Mouse (Mus musculus) spleen, postnatal 14 days (tissue): ENCODE data around the gene C87436.

Source experiments
- DNase-seq, 2 experiments: peaks; one replicate each; pipeline ENCODE4 v3.0.0; 2021 to 2022; ENCODE audit warnings: low spot score in 2 of 2

Gene C87436

GRCm38 (mm10) chr6:86438272-86439118 is at the start of gene C87436:
Gene C87436, plus strand, starts transcription at chr6:86438374.
- DNase-seq: peak; percentile 80 to 86

DNA sequence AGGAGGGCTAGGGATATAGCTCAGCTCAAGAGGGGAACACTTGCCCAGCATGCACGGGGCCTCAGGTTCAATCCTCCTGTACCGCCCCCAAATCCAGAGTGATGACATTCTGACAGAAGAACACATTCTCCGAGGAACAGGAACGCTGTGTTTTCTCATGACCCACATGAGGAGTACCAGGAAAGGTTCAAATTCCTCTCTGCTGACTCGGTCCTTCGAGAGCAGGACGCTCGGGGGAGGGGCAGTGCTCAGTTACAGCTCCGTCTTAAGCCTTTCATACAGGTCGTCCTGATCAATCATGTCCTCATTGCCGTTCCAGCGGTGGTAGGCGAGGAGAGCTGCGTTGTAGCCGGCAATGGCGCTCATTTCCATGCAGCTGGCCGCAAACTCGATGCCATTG is 49.7 kb upstream of the C87436 start:
- DNase-seq: no peak

- no peak for DNase-seq
These were observed 46.8 kb upstream of the C87436 start for GRCm38 (mm10) chr6:86391326-86391725.

DNA sequence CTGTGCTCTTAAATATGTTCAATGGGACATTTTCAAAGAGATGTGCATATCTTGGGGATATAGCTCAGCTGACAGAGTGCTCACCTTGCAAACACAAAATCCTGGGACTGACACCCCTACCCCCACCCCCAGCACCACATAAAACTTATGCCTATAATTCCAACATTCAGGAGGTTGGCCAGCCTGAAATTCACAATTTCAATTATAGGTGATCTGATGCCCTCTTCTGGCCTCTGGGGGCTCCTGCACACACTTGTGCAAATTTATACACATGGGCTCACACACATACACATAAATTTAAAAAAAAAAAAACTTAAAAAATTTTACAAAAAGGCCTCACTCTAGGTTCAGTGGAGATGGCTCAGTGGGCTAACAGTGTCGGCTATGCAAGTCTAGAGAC is 45.0 kb upstream of the C87436 start:
- DNase-seq: no peak

DNA sequence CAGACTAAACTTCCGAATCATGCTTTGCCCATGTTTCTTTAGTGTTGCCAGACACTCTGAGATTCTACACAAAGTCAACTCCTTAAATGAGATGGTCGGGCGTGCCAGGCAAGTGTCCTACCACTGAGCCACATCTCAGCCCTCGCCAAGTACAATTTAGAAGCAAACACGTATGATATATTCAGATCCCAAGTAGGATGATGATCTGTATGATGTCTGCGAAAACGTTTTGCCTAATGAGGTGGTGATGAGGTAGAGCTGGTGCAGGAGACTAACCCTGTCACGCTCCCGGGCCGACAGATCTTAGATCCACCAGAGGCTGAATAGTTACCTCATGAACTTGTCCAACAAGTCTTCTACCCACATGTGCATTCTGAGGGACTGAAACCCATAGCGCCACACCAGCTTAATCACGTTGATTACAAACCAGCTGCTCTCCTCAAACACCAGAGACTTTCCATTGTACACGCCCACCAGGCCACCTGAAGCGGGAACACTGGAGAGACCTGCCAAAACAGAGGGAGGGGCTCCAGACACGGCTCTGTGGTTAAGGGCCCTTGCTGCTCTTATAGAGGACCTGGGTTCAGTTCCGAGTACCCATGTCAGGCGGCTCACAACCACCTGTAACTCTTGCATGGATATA is 44.0 kb upstream of the C87436 start:
- DNase-seq: no peak

- no peak for DNase-seq
These were observed 43.2 kb upstream of the C87436 start for GRCm38 (mm10) chr6:86395021-86395420.

- no peak for DNase-seq
These were observed 42.2 kb upstream of the C87436 start for GRCm38 (mm10) chr6:86395969-86396368.

DNA sequence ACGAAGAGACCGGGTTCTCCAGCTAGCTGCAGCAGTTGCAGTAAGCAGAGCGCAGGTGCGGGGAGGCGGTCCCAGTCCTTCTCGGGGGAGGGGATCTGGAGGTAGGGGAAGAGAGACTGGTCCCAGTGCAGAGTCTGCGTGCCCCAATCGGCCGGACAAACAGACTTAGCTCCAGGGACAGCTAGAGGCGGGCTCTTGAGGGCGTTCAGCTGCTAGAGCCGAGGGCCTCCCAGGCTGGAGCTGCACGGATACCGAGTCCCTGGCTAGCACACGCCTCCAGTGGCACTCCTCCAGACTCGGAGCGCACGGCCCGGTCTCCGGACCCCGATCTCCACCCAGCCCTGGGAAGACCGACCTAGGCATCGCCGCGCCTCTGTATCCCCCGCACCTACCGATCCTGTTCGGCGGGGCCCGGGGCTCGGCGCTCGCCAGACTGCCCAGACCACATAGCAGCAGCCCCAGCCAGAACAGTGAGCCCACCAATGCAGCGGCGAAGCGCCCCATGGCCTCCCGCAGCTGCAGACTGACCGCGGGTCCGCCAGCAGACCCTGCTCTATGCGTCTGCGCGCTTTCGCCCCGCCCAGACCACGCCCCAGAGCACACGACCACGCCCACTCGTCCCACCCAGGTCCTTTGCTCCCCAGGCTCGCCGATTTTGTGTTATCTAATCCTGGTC is 41.5 kb upstream of the C87436 start, which contains the start of gene Pcyox1:
Pcyox1 (minus strand) TSS at position 574 of the 676 bp plus-strand sequence.
- peak; percentile 80 for DNase-seq

DNA sequence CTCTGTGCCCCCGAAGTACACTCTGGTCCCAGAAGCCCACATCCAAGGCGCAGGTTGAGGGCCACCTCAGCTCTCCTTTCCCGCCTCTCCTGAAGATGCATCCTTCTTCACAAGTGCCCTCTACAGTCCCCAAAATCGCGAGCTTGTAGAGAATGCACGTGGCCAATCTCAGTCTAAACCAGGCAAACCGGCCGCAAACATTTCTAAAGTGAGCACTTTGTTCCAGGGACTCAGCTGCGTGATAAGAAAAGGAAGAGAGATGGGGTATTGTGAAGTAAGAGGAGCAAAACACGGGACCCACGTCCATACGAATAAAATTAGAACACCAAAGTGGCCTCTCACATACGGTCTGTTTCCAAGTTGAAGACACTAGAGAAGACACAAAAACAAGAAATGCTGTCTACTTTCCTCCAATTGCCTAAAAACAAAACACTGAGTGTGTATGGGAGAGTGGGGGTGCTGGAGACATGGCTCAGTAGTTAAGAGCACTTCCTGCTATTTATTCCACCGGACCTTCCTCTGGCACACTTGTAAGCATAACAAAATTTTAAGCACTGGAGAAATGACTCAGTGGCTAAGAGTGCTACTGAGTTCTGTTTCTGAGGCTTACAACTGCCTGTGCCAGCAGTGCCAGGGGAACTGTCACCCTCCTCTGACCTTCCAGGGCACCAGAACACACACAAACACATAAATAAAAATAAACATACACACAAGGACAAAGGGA is 40.8 kb upstream of the C87436 start:
- DNase-seq: no peak

DNA sequence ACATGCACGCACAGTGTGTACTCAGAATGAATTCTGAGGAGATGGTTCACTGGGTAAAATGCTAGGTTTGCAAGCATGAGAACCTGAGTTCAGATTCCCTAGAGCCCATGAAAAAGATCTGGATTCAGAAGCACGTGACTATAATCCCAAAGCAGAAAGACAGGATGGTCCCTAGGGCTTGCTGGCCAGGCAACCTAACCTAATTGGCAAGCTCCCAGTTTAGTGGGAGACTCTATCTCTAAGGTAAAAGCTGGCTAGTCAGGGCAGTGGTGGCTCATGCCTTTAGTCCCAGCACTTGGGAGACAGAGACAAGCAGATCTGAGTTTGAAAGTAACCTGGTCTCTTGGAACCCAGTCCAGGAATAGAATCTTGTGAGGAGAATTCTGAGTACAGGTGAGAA is 39.2 kb upstream of the C87436 start:
- no peak for DNase-seq

DNA sequence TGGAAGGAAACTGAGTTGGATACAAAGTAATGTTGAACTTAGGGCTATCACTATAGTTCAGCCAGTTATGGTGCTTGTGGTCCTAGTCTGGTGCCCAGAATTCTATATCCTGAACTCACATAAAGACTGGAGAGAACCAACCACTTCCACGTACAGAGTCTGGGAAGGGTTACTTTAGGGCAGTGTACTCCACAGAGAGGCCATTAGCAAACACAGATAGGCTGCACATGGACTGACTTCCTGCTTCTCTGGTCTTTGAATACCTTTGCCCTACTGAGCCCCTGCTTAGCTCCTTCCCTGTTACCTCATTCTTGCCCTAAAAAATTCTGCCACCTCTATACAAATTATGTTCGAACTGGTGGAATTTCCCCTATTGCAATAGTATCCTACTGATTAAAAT is 38.2 kb upstream of the C87436 start:
- DNase-seq: no peak

- DNase-seq: peak; percentile 48 to 70
These were observed 37.2 kb upstream of the C87436 start for GRCm38 (mm10) chr6:86400972-86401371.

GRCm38 (mm10) chr6:86402681-86403607 is 35.2 kb upstream of the C87436 start:
- no peak for DNase-seq

DNA sequence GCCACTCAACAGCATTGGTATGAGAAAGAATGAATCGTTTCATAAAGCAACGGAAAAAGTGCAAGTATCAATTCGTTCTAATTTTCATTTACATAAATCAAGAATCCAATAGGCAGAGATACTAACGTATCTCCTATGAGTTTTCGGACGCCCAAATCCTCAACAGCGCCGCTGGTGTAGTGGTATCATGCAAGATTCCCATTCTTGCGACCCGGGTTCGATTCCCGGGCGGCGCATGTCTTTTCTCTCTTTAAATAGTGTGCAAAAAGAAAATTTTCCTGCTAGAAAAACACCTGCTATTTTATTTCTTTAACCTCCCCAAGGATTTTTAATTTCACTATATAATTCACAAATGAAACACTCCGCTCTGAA is 34.5 kb upstream of the C87436 start:
- DNase-seq: peak; percentile 69 to 77

DNA sequence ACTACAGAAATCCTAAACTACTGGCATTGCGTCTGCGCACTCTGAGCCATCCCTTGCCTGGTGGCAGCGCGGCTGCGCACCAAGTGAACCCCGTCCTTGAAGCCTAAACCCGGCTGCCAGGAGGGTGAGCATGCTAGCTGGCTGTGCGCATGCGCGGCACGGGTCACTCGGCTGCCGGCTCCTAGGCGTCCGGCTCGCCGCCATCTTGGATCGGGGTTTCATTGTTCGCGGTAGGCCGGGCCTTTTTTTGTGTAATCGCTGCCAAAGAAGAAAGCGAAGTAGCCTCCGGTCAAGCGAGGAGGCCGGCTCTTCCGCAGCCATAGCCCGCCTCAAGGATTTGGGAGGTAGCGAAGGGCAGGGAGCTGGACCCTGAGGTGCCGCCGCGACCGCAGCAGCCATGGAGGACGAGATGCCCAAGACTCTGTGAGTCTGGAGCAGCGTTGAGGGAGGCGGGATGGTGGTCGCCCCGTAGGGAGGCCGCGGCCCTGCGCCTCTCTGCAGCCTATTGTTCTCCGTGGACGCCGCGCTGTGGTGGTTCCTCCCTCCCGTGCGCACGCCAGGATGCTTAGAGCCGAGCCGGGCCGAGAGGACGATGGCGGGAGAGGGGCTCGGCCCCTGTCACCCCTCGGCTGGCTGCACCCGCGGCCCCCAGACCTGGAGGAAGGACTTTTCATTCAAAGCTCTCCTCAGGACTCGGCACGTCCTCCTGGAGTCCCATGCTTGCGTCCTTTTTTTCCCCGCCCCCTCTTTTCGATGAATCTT is 33.9 kb upstream of the C87436 start, which contains the start of gene Tia1:
Tia1 (plus strand) TSS at position 120 of the 762 bp plus-strand sequence.
- DNase-seq: peak; percentile 90 to 93

DNA sequence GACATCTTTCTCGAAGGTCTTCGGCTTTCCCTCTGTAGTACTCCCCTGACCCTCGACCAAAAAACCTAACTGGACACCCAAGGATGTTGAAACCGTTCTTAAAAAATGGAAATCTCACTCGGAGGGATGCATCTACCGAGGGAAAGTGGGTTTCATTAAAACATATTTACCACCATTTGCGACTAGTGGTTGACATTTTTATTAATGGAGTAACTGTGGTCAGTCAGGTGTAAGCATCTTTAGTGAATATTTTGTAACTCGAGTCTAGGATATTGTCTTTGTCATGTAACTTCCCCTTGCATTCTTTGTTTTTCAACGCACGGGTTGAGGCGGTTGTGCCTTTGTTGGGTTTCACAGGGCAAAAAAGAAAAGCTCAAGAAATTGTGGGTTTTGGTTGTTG is 33.2 kb upstream of the C87436 start:
- no peak for DNase-seq

- DNase-seq: no peak
These were observed 31.9 kb upstream of the C87436 start for GRCm38 (mm10) chr6:86406306-86406705.

DNA sequence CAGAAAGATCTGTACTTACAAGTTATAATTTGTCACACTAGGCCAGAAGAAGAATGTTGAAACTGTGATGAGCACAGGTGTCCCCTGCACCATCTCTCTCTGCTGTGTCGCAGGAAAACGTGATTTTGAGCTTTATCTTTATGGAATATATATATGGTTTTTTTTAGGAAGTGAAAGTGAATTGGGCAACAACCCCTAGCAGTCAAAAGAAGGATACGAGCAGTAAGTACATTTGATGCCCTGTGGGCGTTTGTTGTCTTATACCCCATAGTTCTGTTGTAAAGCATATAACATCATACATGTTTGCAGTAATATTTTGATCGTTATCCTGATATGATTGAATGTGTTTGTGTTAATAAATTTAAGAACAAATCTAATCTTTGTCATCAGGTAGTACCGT is 19.5 kb upstream of the C87436 start:
- no peak for DNase-seq

GRCm38 (mm10) chr6:86419239-86419638 is 18.9 kb upstream of the C87436 start:
- DNase-seq: no peak

DNA sequence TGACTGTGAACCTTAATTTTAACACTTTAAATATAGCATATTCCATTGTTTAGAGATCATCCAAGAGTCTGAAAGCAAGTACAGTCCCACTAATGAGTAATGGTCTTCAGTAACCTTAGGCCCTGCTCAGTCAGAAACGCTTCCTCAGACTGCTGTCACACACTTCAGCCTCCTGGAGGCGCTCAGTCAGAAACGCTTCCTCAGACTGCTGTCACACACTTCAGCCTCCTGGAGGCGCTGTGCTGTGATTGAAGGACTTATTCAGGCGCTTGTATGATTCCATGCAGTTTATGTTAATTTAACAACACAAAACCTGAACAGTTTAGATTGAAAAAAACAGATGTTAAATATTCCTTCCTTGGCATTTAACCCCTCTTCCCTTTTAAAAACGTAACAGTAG is 17.7 kb upstream of the C87436 start:
- DNase-seq: no peak
